Mouse (Mus musculus) central nervous system, embryonic 18 days (tissue): ENCODE measurements around the gene Asb6. TPM values are rescaled to one million over a fixed set of nuclear protein-coding genes. Genes with fewer than 3 reads are reported as not detected.

Experiments
- polyA plus RNA-seq: library from polyadenylated mRNA; depleted of rRNA; stranded (reverse); fragments of >200 nt; gene quantifications from 2 replicates; pipeline ENCODE4 v1.2.3, GENCODE M21; 2012; rRNA removed

The Asb6 gene
- polyA plus RNA-seq = 42.9 and 43.0 TPM in 2 replicates

DNA sequence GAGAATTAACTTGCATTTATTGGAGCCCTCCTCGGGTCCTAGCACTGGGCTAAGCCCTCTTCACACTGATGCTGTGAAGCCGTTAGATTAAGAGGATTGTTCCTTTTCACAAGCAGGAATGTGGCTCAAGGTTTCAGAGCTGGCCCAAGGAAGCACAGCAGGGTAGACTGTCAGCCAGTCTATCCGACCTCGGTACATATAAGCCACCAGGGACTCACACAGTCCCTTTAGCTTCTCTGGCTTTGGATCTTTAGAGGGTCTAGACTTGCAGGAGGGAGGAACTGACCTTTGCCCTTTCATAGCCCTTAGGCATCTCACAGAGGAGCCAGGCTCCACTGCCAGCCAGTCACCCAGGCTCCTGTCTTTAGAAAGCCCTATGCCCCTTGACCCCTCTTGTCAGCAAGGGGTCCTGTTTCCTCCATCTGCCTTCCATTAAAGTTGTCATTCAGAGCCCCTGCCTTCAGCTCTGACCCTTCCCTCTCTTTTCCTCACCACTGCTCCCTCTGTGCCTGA is at the start of gene Asb6:
Asb6 (minus strand) TSS at position 51 of the 513 bp plus-strand sequence.

DNA sequence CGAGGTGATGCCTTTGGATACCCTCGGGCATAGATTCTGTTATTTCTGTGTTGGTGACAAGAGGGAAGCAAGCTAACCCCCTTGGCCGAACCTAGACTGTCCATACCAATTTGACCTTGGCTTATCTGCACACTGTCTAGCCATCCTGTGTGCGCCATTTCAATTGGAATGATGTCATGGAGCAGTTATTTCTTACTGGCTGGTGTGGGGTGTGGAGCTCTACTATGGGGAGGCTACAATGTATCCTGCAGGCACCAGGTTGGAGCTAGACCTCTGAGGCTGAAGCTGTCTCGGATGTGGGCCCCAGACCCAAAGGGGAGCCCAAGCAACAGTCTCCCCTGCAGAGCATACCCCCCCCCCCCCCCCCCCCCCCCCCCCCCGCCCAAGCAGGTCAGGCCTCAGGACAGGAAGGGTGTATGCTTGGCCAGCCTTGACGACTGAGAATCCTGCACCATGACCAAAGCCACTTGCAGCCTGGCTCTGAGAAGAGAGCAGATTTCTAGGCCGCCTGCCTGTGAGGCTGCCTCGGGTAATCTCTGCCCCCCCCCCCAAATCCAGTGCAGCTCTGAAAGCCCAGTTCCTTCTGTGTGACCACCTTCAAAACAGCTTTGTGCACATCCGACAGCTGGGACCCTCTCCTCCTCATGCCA is 4.4 kb upstream of the Asb6 start, which contains the start of gene Prrx2:
Prrx2 (plus strand) TSS at position 600 of the 650 bp plus-strand sequence.

DNA sequence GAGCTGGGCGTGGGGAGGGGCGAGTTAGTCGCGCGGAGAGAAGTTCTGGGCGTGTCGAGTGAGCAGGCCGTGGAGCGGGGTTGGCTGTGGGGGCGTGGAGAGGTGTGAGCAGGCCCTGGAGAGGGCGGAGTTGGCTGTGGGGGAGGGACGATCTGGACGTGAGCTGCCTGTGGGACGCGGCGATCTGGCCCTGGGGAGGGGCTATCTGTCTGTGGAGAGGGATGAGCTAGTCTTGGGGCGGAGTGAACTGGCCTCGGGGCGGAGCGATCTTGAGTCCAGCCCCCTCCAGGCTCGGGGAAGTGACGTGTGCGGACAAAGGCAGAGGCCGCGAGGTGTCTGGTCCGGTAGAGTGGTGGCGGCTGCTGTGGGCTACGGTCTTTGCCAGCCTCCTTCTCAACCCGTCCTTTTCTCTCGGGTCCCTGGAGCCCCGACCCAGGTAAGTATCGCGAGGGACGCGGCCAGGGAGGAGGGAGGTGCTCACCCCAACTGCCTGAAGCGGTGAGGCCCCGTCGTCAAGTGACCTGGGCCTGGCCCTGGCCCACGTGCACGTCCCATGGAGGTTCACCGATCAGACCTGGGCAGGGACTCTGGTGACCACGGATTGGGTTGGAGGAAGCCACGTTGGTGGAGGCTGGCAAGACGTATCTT is 22.4 kb downstream of the Asb6 start, which contains the start of gene Ntmt1:
Ntmt1 (plus strand) TSS at position 179 of the 648 bp plus-strand sequence.

DNA sequence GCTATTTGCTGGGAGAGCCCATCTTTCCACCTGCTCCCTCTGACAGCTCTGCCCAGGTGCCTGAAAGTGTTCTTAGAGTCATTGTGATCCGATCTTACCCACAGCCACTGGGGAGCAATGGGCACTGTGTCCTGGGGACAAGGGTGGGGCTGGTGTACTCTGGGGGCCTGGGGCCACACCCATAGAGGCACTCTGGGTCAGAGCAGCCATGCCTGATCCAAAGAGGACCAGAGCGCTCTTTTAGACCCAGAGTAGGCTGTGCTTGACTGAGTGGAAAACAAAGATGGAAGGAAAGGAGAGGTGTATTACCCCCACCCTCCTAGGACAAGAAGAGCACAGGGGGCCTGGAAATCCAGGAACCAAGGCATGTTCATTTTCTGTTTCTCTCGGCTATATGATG is 26.5 kb downstream of the Asb6 start, which contains the start of gene 1700001O22Rik:
1700001O22Rik (minus strand) TSS at position 58 of the 400 bp plus-strand sequence.

Other genes starting within 250 kb of the Asb6 start
- gene Cstad, start 235.3 kb downstream of the Asb6 start, polyA plus RNA-seq = 0.56 and 0.59 TPM in 2 replicates
- gene 1700001O22Rik, start 26.7 kb downstream of the Asb6 start, polyA plus RNA-seq = 1.7 and 2.2 TPM in 2 replicates
- 78.0 and 82.9 TPM in 2 replicates for gene Ntmt1, start 22.5 kb downstream of the Asb6 start, polyA plus RNA-seq
- gene Prrx2, start 4.6 kb upstream of the Asb6 start, polyA plus RNA-seq = 5.2 and 10.1 TPM in 2 replicates
- 4.1 and 5.5 TPM in 2 replicates for gene Ptges, start 99.5 kb upstream of the Asb6 start, polyA plus RNA-seq
- gene Tor1b, start 122.6 kb upstream of the Asb6 start, polyA plus RNA-seq = 34.5 and 35.3 TPM in 2 replicates
- 70.3 and 73.1 TPM in 2 replicates for gene Tor1a, start 137.6 kb upstream of the Asb6 start, polyA plus RNA-seq
- 85.6 and 86.1 TPM in 2 replicates for gene BC005624, start 151.9 kb upstream of the Asb6 start, polyA plus RNA-seq
- 36.4 and 36.5 TPM in 2 replicates for gene Usp20, start 151.9 kb upstream of the Asb6 start, polyA plus RNA-seq